Mouse (Mus musculus) intestine, embryonic 16.5 days (tissue): ENCODE results near the gene Gm21173. TPM values are rescaled to one million over a fixed set of nuclear protein-coding genes. Genes with fewer than 3 reads are reported as not detected.
"Not testable (repeated sequence)": the region's sequence is repeated elsewhere in the genome, so short reads cannot be mapped to it uniquely, and the experiment has no call there.

Experiments
- ATAC-seq: fragments of 200-750 bp; cut with Nextera tagmentation; 2 replicates; pipeline ENCODE4 v1.8.0; 2017; ENCODE audit warnings: moderate TSS enrichment, moderate library complexity
- H3K27ac ChIP-seq: fragments of 300-500 bp; sonication (generic); 2 replicates; pipeline ENCODE4 v1.5.1; 2014; ENCODE audit warnings: mild to moderate bottlenecking, low read length
- H3K27me3 ChIP-seq: fragments of 300-500 bp; sonication (generic); replicated peaks from 2 replicates; pipeline ENCODE4 v1.6.1; 2014; ENCODE audit warnings: low read length, control low read depth, mixed read lengths; ENCODE audit not compliant: control insufficient read depth, insufficient read depth
- H3K36me3 ChIP-seq: fragments of 300-500 bp; sonication (generic); 2 replicates; pipeline ENCODE4 v1.6.1; 2014; ENCODE audit warnings: low read length, control low read depth; ENCODE audit not compliant: control insufficient read depth, insufficient read depth
- H3K4me1 ChIP-seq: fragments of 300-500 bp; sonication (generic); 2 replicates; pipeline ENCODE4 v1.6.1; 2014; ENCODE audit warnings: low read length, control low read depth, mixed read lengths; ENCODE audit not compliant: control insufficient read depth, insufficient read depth
- H3K4me2 ChIP-seq: fragments of 300-500 bp; sonication (generic); 2 replicates; pipeline ENCODE4 v1.6.1; 2014; ENCODE audit warnings: low read depth, low read length, control low read depth
- H3K4me3 ChIP-seq: fragments of 300-500 bp; sonication (generic); 2 replicates; pipeline ENCODE4 v1.5.1; 2014; ENCODE audit warnings: mild to moderate bottlenecking, low read length
- H3K9ac ChIP-seq: fragments of 300-500 bp; sonication (generic); 2 replicates; pipeline ENCODE4 v1.6.1; 2014; ENCODE audit warnings: low read depth, low read length
- H3K9me3 ChIP-seq: fragments of 300-500 bp; sonication (generic); 2 replicates; pipeline ENCODE4 v1.6.1; 2016; ENCODE audit warnings: low read length, control low read depth; ENCODE audit not compliant: control insufficient read depth
- WGBS: fragments of 180-500 bp; shearing (Covaris S2); extraction: QIAGEN DNeasy Blood & Tissue Kit; methylation state at CpG from one replicate; pipeline ENCODE4 v1.1.7; 2014; 5-methylcytosine and 5-hydroxymethylcytosine counted together
- polyA plus RNA-seq: library from polyadenylated mRNA; unstranded; fragments of >200 nt; fragmentation: Nextera tagmentation; extraction: Ambion mirVana; gene quantifications from 2 replicates; pipeline ENCODE4 v1.2.1, GENCODE M21; 2015

Gene Gm21173
- polyA plus RNA-seq, result not detected in 2 replicates

- H3K27me3 ChIP-seq, H3K4me1 ChIP-seq, ATAC-seq, H3K9ac ChIP-seq, H3K9me3 ChIP-seq, H3K4me3 ChIP-seq, H3K4me2 ChIP-seq, H3K36me3 ChIP-seq, H3K27ac ChIP-seq: not testable (repeated sequence)
- no CpG with 5 or more reads among the region's 5 CpGs for WGBS
These were observed at the start of gene Gm21173 for GRCm38 (mm10) chrY:76761300-76761699. Gene Gm21173 (plus strand): TSS chrY:76761600.
